Comparison of ENCODE assay signal across 8 mouse cellular contexts in genomic region chr10:80560621-80561020, GRCm38 (mm10). TPM values are rescaled to one million over a fixed set of nuclear protein-coding genes. Genes with fewer than 3 reads are reported as not detected.
DNase-seq lines count a peak whose midpoint lies in the region; ATAC-seq and TF ChIP-seq lines count a peak whose summit lies in the region.

No protein-coding gene starts in this region.

- no peak for TF ChIP-seq CTCF in layer of hippocampus, adult 2 months (conservative IDR thresholded peaks at IDR 0.05)
- TF ChIP-seq CTCF in midbrain, postnatal 0 days (IDR thresholded peaks at IDR 0.05): no peak

- no peaks in the 10 kb centered on the region for H3K9me3 ChIP-seq in embryonic facial prominence, embryonic 12.5 days
- H3K9me3 ChIP-seq in intestine, embryonic 16.5 days (ENCODE audit: control insufficient read depth, low read length): no peaks in the 10 kb centered on the region
- no peaks in the 10 kb centered on the region for H3K9me3 ChIP-seq in midbrain, postnatal 0 days (ENCODE audit: low read length)

- H3K36me3 ChIP-seq in embryonic facial prominence, embryonic 12.5 days: no peaks in the 10 kb centered on the region
- no peaks in the 10 kb centered on the region for H3K36me3 ChIP-seq in intestine, embryonic 16.5 days (ENCODE audit: control insufficient read depth, insufficient read depth, low read length)
- H3K36me3 ChIP-seq in midbrain, postnatal 0 days (ENCODE audit: insufficient read depth, low read length): 0 out of 2 replicates have a peak, but pooled peaks cover under 1% of the 10 kb centered on the region

- intact Hi-C loops in gastrocnemius, postnatal 36 days (cut with DNase I): no loop called here

- no peaks in the 10 kb centered on the region for H3K27me3 ChIP-seq in embryonic facial prominence, embryonic 12.5 days
- no peaks in the 10 kb centered on the region for H3K27me3 ChIP-seq in intestine, embryonic 16.5 days (replicated peaks; ENCODE audit: control insufficient read depth, insufficient read depth, low read length)
- H3K27me3 ChIP-seq in midbrain, postnatal 0 days (ENCODE audit: insufficient read depth, low read length): no peaks in the 10 kb centered on the region

- WGBS in embryonic facial prominence, embryonic 12.5 days: under 1% methylated on average over 13 of the region's 13 CpGs
- 1% methylated on average over 13 of the region's 13 CpGs for WGBS in intestine, embryonic 16.5 days
- 3% methylated on average over 13 of the region's 13 CpGs for WGBS in midbrain, postnatal 0 days

- no peak for DNase-seq in layer of hippocampus, adult 2 months (ENCODE audit: low spot score in 2 of 2)
- no peak for DNase-seq in layer of hippocampus, adult 18-20 months (ENCODE audit: low spot score in 2 of 2)
- no peak for DNase-seq in midbrain, postnatal 0 days (ENCODE audit: low spot score)
- no peak for DNase-seq in gastrocnemius, postnatal 36 days
- DNase-seq in gastrocnemius, adult 8-10 months (ENCODE audit: low spot score in 2 of 2): no peak
- DNase-seq in adrenal gland, adult 8-10 months: no peak

- peak overlapping the region; percentile 100 for H3K27ac ChIP-seq in layer of hippocampus, adult 2 months
- no peak overlapping the region for H3K27ac ChIP-seq in embryonic facial prominence, embryonic 12.5 days
- peak overlapping the region; percentile 92 for H3K27ac ChIP-seq in intestine, embryonic 16.5 days (ENCODE audit: low read length)
- H3K27ac ChIP-seq in midbrain, postnatal 0 days (ENCODE audit: low read depth, low read length): peak overlapping the region; percentile 94; the same call in 1 of the 2 replicates

- peak overlapping the region; percentile 90 for H3K4me2 ChIP-seq in embryonic facial prominence, embryonic 12.5 days (replicated peaks)
- H3K4me2 ChIP-seq in intestine, embryonic 16.5 days (ENCODE audit: low read depth, low read length): peak overlapping the region; percentile 66
- peak overlapping the region; percentile 90 for H3K4me2 ChIP-seq in midbrain, postnatal 0 days (ENCODE audit: low read depth, low read length, poor library complexity, severe bottlenecking)

- ATAC-seq in embryonic facial prominence, embryonic 12.5 days (ENCODE audit: insufficient number of reproducible peaks, insufficient read depth, low FRiP score, low TSS enrichment): no peak
- ATAC-seq in intestine, embryonic 16.5 days: peak; percentile 27
- no peak for ATAC-seq in midbrain, postnatal 0 days (ENCODE audit: low FRiP score)

- peak overlapping the region; percentile 86 for H3K9ac ChIP-seq in embryonic facial prominence, embryonic 12.5 days
- H3K9ac ChIP-seq in intestine, embryonic 16.5 days (ENCODE audit: low read depth, low read length): peak overlapping the region; percentile 99
- peak overlapping the region; percentile 92 for H3K9ac ChIP-seq in midbrain, postnatal 0 days (replicated peaks; ENCODE audit: low read length, poor library complexity, severe bottlenecking)

- H3K4me1 ChIP-seq in embryonic facial prominence, embryonic 12.5 days: peaks cover 35% of the 10 kb centered on the region
- peaks cover 30% of the 10 kb centered on the region for H3K4me1 ChIP-seq in intestine, embryonic 16.5 days (ENCODE audit: control insufficient read depth, insufficient read depth, low read length)
- peaks cover 8% of the 10 kb centered on the region; the same call in 1 of the 2 replicates for H3K4me1 ChIP-seq in midbrain, postnatal 0 days (ENCODE audit: insufficient read depth, low read length)

- H3K4me3 ChIP-seq in layer of hippocampus, adult 2 months: peak overlapping the region; percentile 99
- peak overlapping the region; percentile 76 for H3K4me3 ChIP-seq in embryonic facial prominence, embryonic 12.5 days
- peak overlapping the region; percentile 99 for H3K4me3 ChIP-seq in intestine, embryonic 16.5 days (ENCODE audit: low read length)
- peak overlapping the region; percentile 86 for H3K4me3 ChIP-seq in midbrain, postnatal 0 days (ENCODE audit: low read depth, low read length)

RNA-seq across cellular contexts. Expression of gene Rexo1, which starts 0.7 kb away (rescaled TPM):
- 10 to 100 TPM; 51.6 to 52.8 TPM for total RNA-seq in layer of hippocampus, adult 2 months (2021)
- total RNA-seq in layer of hippocampus, adult 18-20 months (2021): 10 to 100 TPM; 44.8 to 48.1 TPM
- 32.9 and 33.1 TPM in 2 replicates for polyA plus RNA-seq in embryonic facial prominence, embryonic 12.5 days (2016; fragmentation: Nextera tagmentation; extraction: Ambion mirVana)
- 21.5 and 21.9 TPM in 2 replicates for polyA plus RNA-seq in intestine, embryonic 16.5 days (2015; fragmentation: Nextera tagmentation; extraction: Ambion mirVana)
- 34.2 and 52.6 TPM in 2 replicates for total RNA-seq in midbrain, postnatal 0 days (2014; rRNA removed)
- polyA plus RNA-seq in midbrain, postnatal 0 days (2015; fragmentation: Nextera tagmentation; extraction: Ambion mirVana): 26.1 and 29.8 TPM in 2 replicates
- 1 to 10 TPM; 8.8 to 9.7 TPM for total RNA-seq in gastrocnemius, postnatal 36 days (2021)
- 10 to 100 TPM in 2 of 4 experiments, 1 to 10 TPM in 2; 8.5 to 11.1 (median 10.1) TPM for total RNA-seq in gastrocnemius, adult 8-10 months (2022)
- 10 to 100 TPM; 54.2 to 60.1 (median 57.0) TPM for total RNA-seq in adrenal gland, adult 8-10 months (2022)

RNA-seq across cellular contexts. Expression of gene Klf16, which starts 16.5 kb away (rescaled TPM):
- total RNA-seq in layer of hippocampus, adult 2 months (2021): 10 to 100 TPM; 50.8 to 56.8 TPM
- 10 to 100 TPM; 57.3 to 62.1 TPM for total RNA-seq in layer of hippocampus, adult 18-20 months (2021)
- polyA plus RNA-seq in embryonic facial prominence, embryonic 12.5 days (2016; fragmentation: Nextera tagmentation; extraction: Ambion mirVana): 12.4 and 12.5 TPM in 2 replicates
- polyA plus RNA-seq in intestine, embryonic 16.5 days (2015; fragmentation: Nextera tagmentation; extraction: Ambion mirVana): 7.0 and 7.4 TPM in 2 replicates
- total RNA-seq in midbrain, postnatal 0 days (2014; rRNA removed): 13.7 and 18.1 TPM in 2 replicates
- polyA plus RNA-seq in midbrain, postnatal 0 days (2015; fragmentation: Nextera tagmentation; extraction: Ambion mirVana): 7.7 and 8.3 TPM in 2 replicates
- 1 to 10 TPM; 1.5 TPM for total RNA-seq in gastrocnemius, postnatal 36 days (2021)
- total RNA-seq in gastrocnemius, adult 8-10 months (2022): 1 to 10 TPM; 1.1 to 2.0 (median 1.3) TPM
- total RNA-seq in adrenal gland, adult 8-10 months (2022): 10 to 100 TPM; 12.7 to 15.4 (median 14.6) TPM

RNA-seq across cellular contexts. Expression of gene Atp8b3, which starts 21.7 kb away (rescaled TPM):
- under 1 TPM; 0.12 to 0.31 TPM for total RNA-seq in layer of hippocampus, adult 2 months (2021)
- total RNA-seq in layer of hippocampus, adult 18-20 months (2021): under 1 TPM; 0.18 to 0.22 TPM
- polyA plus RNA-seq in embryonic facial prominence, embryonic 12.5 days (2016; fragmentation: Nextera tagmentation; extraction: Ambion mirVana): 0.19 and 0.23 TPM in 2 replicates
- polyA plus RNA-seq in intestine, embryonic 16.5 days (2015; fragmentation: Nextera tagmentation; extraction: Ambion mirVana): 0.09 and 0.17 TPM in 2 replicates
- 0.71 and 0.93 TPM in 2 replicates for total RNA-seq in midbrain, postnatal 0 days (2014; rRNA removed)
- 0.90 and 1.1 TPM in 2 replicates for polyA plus RNA-seq in midbrain, postnatal 0 days (2015; fragmentation: Nextera tagmentation; extraction: Ambion mirVana)
- total RNA-seq in gastrocnemius, postnatal 36 days (2021): not detected
- total RNA-seq in gastrocnemius, adult 8-10 months (2022): not detected
- total RNA-seq in adrenal gland, adult 8-10 months (2022): 1 to 10 TPM; 1.2 to 3.0 (median 1.9) TPM

RNA-seq across cellular contexts. Expression of gene Abhd17a, which starts 29.5 kb away (rescaled TPM):
- total RNA-seq in layer of hippocampus, adult 2 months (2021): 100 to 1,000 TPM; 158 to 166 TPM
- total RNA-seq in layer of hippocampus, adult 18-20 months (2021): 100 to 1,000 TPM; 166 to 168 TPM
- 123 and 125 TPM in 2 replicates for polyA plus RNA-seq in embryonic facial prominence, embryonic 12.5 days (2016; fragmentation: Nextera tagmentation; extraction: Ambion mirVana)
- 63.1 and 79.7 TPM in 2 replicates for polyA plus RNA-seq in intestine, embryonic 16.5 days (2015; fragmentation: Nextera tagmentation; extraction: Ambion mirVana)
- 264 and 275 TPM in 2 replicates for total RNA-seq in midbrain, postnatal 0 days (2014; rRNA removed)
- polyA plus RNA-seq in midbrain, postnatal 0 days (2015; fragmentation: Nextera tagmentation; extraction: Ambion mirVana): 152 and 157 TPM in 2 replicates
- total RNA-seq in gastrocnemius, postnatal 36 days (2021): 10 to 100 TPM; 52.5 to 62.7 TPM
- 10 to 100 TPM; 70.5 to 80.7 (median 77.3) TPM for total RNA-seq in gastrocnemius, adult 8-10 months (2022)
- total RNA-seq in adrenal gland, adult 8-10 months (2022): 100 to 1,000 TPM in 1 of 4 experiments, 10 to 100 TPM in 3; 97.0 to 101 (median 97.8) TPM

RNA-seq across cellular contexts. Expression of gene Scamp4, which starts 42.1 kb away (rescaled TPM):
- total RNA-seq in layer of hippocampus, adult 2 months (2021): 10 to 100 TPM; 42.9 to 43.1 TPM
- 10 to 100 TPM; 43.9 to 54.4 TPM for total RNA-seq in layer of hippocampus, adult 18-20 months (2021)
- polyA plus RNA-seq in embryonic facial prominence, embryonic 12.5 days (2016; fragmentation: Nextera tagmentation; extraction: Ambion mirVana): 77.4 and 80.6 TPM in 2 replicates
- 125 and 127 TPM in 2 replicates for polyA plus RNA-seq in intestine, embryonic 16.5 days (2015; fragmentation: Nextera tagmentation; extraction: Ambion mirVana)
- 27.8 and 32.4 TPM in 2 replicates for total RNA-seq in midbrain, postnatal 0 days (2014; rRNA removed)
- 73.1 and 76.9 TPM in 2 replicates for polyA plus RNA-seq in midbrain, postnatal 0 days (2015; fragmentation: Nextera tagmentation; extraction: Ambion mirVana)
- 10 to 100 TPM; 14.5 to 14.8 TPM for total RNA-seq in gastrocnemius, postnatal 36 days (2021)
- 10 to 100 TPM; 17.4 to 21.2 (median 19.2) TPM for total RNA-seq in gastrocnemius, adult 8-10 months (2022)
- total RNA-seq in adrenal gland, adult 8-10 months (2022): 10 to 100 TPM; 58.7 to 79.9 (median 70.3) TPM
